Mouse (Mus musculus) spleen, adult 2 months (tissue): ENCODE results near the gene Tesmin. TPM values are rescaled to one million over a fixed set of nuclear protein-coding genes. Genes with fewer than 3 reads are reported as not detected.

Source experiments
- DNase-seq, 2 experiments: peaks; one replicate each; pipeline versions ENCODE4 v3.0.0 to v3.0.0-alpha.2; 2012 to 2021; ENCODE audit warnings: low spot score in 2 of 2, low read depth in 1 of 2
- H3K27ac ChIP-seq: fragments of 200-500 bp; 2 replicates; pipeline ENCODE4 v1.5.1; 2012; ENCODE audit warnings: low read length, inconsistent platforms; ENCODE audit not compliant: insufficient read depth
- H3K27me3 ChIP-seq: fragments of 200-500 bp; 2 replicates; pipeline ENCODE4 v1.6.1; 2012; ENCODE audit warnings: mild to moderate bottlenecking, moderate library complexity, low read length, inconsistent platforms; ENCODE audit not compliant: control insufficient read depth, insufficient read depth
- H3K36me3 ChIP-seq: fragments of 200-500 bp; 2 replicates; pipeline ENCODE4 v1.6.1; 2012; ENCODE audit warnings: mild to moderate bottlenecking, low read length, inconsistent platforms; ENCODE audit not compliant: control insufficient read depth, insufficient read depth
- H3K4me1 ChIP-seq: fragments of 200-500 bp; 2 replicates; pipeline ENCODE4 v1.6.1; 2011; ENCODE audit warnings: inconsistent platforms; ENCODE audit not compliant: control insufficient read depth, insufficient read depth, insufficient read length
- H3K4me3 ChIP-seq: fragments of 200-500 bp; 2 replicates; pipeline ENCODE4 v1.5.1; 2011; ENCODE audit warnings: mild to moderate bottlenecking, inconsistent platforms; ENCODE audit not compliant: insufficient read depth, insufficient read length; ENCODE audit errors: extremely low read depth
- CTCF ChIP-seq: fragments of 200-500 bp; IDR thresholded peaks from 2 replicates; pipeline ENCODE4 v1.5.1; 2011; ENCODE audit warnings: mild to moderate bottlenecking, inconsistent platforms; ENCODE audit not compliant: insufficient read depth, insufficient read length, insufficient replicate concordance; ENCODE audit errors: extremely low read depth
- POLR2A ChIP-seq: fragments of 200-500 bp; IDR thresholded peaks from 2 replicates; pipeline ENCODE4 v1.6.1; 2011; ENCODE audit warnings: low read depth, low read length, inconsistent platforms
- WGBS: fragments of 180-500 bp; shearing (Covaris S2); methylation state at CpG from one replicate; pipeline ENCODE4 v1.1.7; 2018; 5-methylcytosine and 5-hydroxymethylcytosine counted together
- polyA plus RNA-seq: library from polyadenylated mRNA; depleted of rRNA; stranded (reverse); fragments of >200 nt; gene quantifications from 2 replicates; pipeline ENCODE4 v1.2.3, GENCODE M21; 2012

Tesmin gene
- polyA plus RNA-seq, 1 experiment, result 0.43 TPM

GRCm38 (mm10) chr19:3353415-3354111, 35.1 kb upstream of the Tesmin start:
- 83% methylated on average over 7 of the region's 7 CpGs for WGBS
- no peaks in the 10 kb centered on the region for H3K27me3 ChIP-seq
- no peak overlapping the region for H3K27ac ChIP-seq
- no peak for DNase-seq
- no peak overlapping the region for H3K4me3 ChIP-seq
- no peaks in the 10 kb centered on the region for H3K4me1 ChIP-seq
- TF ChIP-seq POLR2A, result no peak
- TF ChIP-seq CTCF, result no peak
- H3K36me3 ChIP-seq, result peaks cover 20% of the 10 kb centered on the region

- Histone ChIP-seq H3K36me3 (peaks cover 22% of the 10 kb centered on the region), H3K4me1 (no peaks in the 10 kb centered on the region), H3K4me3 (no peak overlapping the region), H3K27me3 (no peaks in the 10 kb centered on the region), H3K27ac (no peak overlapping the region)
- DNase-seq, result no peak
- TF ChIP-seq POLR2A, result no peak
- peak; percentile 43; the same call in 1 of the 2 replicates for TF ChIP-seq CTCF
- 96% methylated on average over 5 of the region's 5 CpGs for WGBS
These were observed 33.6 kb upstream of the Tesmin start for GRCm38 (mm10) chr19:3355096-3355495.

GRCm38 (mm10) chr19:3356516-3356915, 32.1 kb upstream of the Tesmin start:
- Histone ChIP-seq H3K36me3 (peaks cover 25% of the 10 kb centered on the region), H3K4me3 (no peak overlapping the region), H3K27ac (no peak overlapping the region), H3K27me3 (no peaks in the 10 kb centered on the region), H3K4me1 (no peaks in the 10 kb centered on the region)
- no peak for DNase-seq
- WGBS, result 97% methylated on average over 5 of the region's 5 CpGs
- TF ChIP-seq POLR2A, result no peak
- TF ChIP-seq CTCF, result no peak

GRCm38 (mm10) chr19:3357620-3358019, 31.0 kb upstream of the Tesmin start:
- Histone ChIP-seq H3K27ac (no peak overlapping the region), H3K27me3 (no peaks in the 10 kb centered on the region), H3K4me1 (no peaks in the 10 kb centered on the region), H3K4me3 (no peak overlapping the region), H3K36me3 (peaks cover 33% of the 10 kb centered on the region)
- DNase-seq, result no peak
- TF ChIP-seq POLR2A (no peak), CTCF (no peak)
- 96% methylated on average over 4 of the region's 4 CpGs for WGBS

GRCm38 (mm10) chr19:3359841-3360588, 28.6 kb upstream of the Tesmin start:
- DNase-seq, result no peak
- no peaks in the 10 kb centered on the region for H3K27me3 ChIP-seq
- peaks cover 38% of the 10 kb centered on the region for H3K36me3 ChIP-seq
- H3K4me3 ChIP-seq, result no peak overlapping the region
- no peaks in the 10 kb centered on the region for H3K4me1 ChIP-seq
- H3K27ac ChIP-seq, result no peak overlapping the region
- no peak for TF ChIP-seq POLR2A
- no peak for TF ChIP-seq CTCF
- WGBS, result 48% methylated on average over 13 of the region's 13 CpGs

- H3K4me3 ChIP-seq, result no peak overlapping the region
- WGBS, result 97% methylated on average over 4 of the region's 4 CpGs
- H3K36me3 ChIP-seq, result peaks cover 41% of the 10 kb centered on the region
- no peak for DNase-seq
- H3K27me3 ChIP-seq, result no peaks in the 10 kb centered on the region
- TF ChIP-seq CTCF, result no peak
- TF ChIP-seq POLR2A, result no peak
- H3K27ac ChIP-seq, result no peak overlapping the region
- H3K4me1 ChIP-seq, result no peaks in the 10 kb centered on the region
These were observed 25.1 kb upstream of the Tesmin start for GRCm38 (mm10) chr19:3363510-3363909.

GRCm38 (mm10) chr19:3365089-3365488, 23.6 kb upstream of the Tesmin start:
- no peak overlapping the region for H3K4me3 ChIP-seq
- H3K27me3 ChIP-seq, result no peaks in the 10 kb centered on the region
- no peaks in the 10 kb centered on the region for H3K4me1 ChIP-seq
- H3K36me3 ChIP-seq, result peaks cover 47% of the 10 kb centered on the region
- whole genome bisulfite sequencing, result 100% methylated on average over 3 of the region's 3 CpGs
- DNase-seq, result no peak
- TF ChIP-seq POLR2A (no peak), CTCF (no peak)
- no peak overlapping the region for H3K27ac ChIP-seq
